Mouse (Mus musculus): ENCODE measurements at regions not wholly inside any gene's neighbourhood (a gene's known extent, or its start where the extent isn't known, plus 50 kb on each side); places are given as distances from the start of the nearest gene placed in this dataset.

DNA sequence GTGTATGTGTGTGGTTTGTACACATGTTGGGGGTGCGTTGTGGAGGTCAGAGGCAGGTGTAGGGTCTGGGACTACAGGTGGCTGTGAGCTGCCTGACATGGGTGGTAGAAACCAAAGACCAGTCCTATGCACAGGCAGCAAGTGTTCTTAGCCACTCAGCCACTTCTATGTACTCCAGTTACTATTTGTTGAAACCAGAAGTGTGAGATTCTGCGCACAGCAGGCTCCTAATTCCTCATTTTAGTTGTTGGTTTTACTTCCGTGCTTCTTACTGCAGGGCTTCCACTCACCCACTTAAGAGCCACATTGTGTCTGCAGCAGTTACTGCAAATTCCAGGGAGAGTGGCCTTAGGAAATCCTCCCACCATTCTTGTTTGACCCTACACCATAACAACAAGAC, 208.0 kb upstream of the Runx1 start:
- H3K4me3 ChIP-seq (ENCODE audit: low read depth, low read length) = no peak overlapping the region
- no peak for ATAC-seq (ENCODE audit: insufficient number of reproducible peaks, insufficient read depth, low FRiP score, low read depth)
- WGBS = 80% methylated on average over 3 of the region's 3 CpGs
- no peaks in the 10 kb centered on the region for H3K9me3 ChIP-seq (ENCODE audit: control insufficient read depth, low read depth, low read length)
- H3K4me2 ChIP-seq (replicated peaks; ENCODE audit: low read depth, low read length) = no peak overlapping the region
- no peaks in the 10 kb centered on the region for H3K4me1 ChIP-seq (ENCODE audit: control insufficient read depth, insufficient read depth, low read length)
- H3K27ac ChIP-seq (ENCODE audit: low read length) = no peak overlapping the region
- H3K36me3 ChIP-seq (ENCODE audit: control insufficient read depth, insufficient read depth, low read length) = no peaks in the 10 kb centered on the region
- no peak overlapping the region for H3K9ac ChIP-seq (replicated peaks; ENCODE audit: low read depth, low read length)
- no peaks in the 10 kb centered on the region for H3K27me3 ChIP-seq (ENCODE audit: control insufficient read depth, insufficient read depth, low read length)

- H3K27ac ChIP-seq (ENCODE audit: low read length) = no peak overlapping the region
- 84% methylated on average over 5 of the region's 5 CpGs for WGBS
- H3K9me3 ChIP-seq (ENCODE audit: control insufficient read depth, low read depth, low read length) = no peaks in the 10 kb centered on the region
- no peak overlapping the region for H3K4me3 ChIP-seq (ENCODE audit: low read depth, low read length)
- no peak overlapping the region for H3K4me2 ChIP-seq (replicated peaks; ENCODE audit: low read depth, low read length)
- no peaks in the 10 kb centered on the region for H3K27me3 ChIP-seq (ENCODE audit: control insufficient read depth, insufficient read depth, low read length)
- ATAC-seq (ENCODE audit: insufficient number of reproducible peaks, insufficient read depth, low FRiP score, low read depth) = no peak
- H3K9ac ChIP-seq (replicated peaks; ENCODE audit: low read depth, low read length) = no peak overlapping the region
- no peaks in the 10 kb centered on the region for H3K36me3 ChIP-seq (ENCODE audit: control insufficient read depth, insufficient read depth, low read length)
- H3K4me1 ChIP-seq (ENCODE audit: control insufficient read depth, insufficient read depth, low read length) = no peaks in the 10 kb centered on the region
These were observed 205.7 kb upstream of the Runx1 start for GRCm38 (mm10) chr16:93031624-93032023.

DNA sequence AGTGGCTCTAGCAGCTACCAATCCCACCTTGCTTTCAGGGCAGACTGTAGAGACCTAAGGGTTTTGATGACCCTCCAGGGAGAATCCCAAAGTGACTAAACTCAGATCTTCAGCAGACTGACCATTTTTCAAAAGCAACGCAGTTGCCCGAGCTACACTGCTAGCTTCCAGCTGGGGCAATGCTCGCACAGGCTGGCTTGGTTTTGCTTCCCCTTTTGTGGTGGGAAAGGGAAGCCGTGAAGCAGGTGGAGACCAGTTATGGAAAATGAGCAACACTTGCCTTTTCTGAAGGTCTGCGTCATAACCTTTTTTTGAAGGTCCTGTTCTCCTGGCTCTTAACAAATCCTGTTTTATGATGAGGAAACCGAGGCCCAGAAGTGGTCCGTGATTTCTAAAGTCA, 202.7 kb upstream of the Runx1 start:
- 87% methylated on average over 7 of the region's 7 CpGs for WGBS
- Histone ChIP-seq H3K27me3 (ENCODE audit: control insufficient read depth, insufficient read depth, low read length) (no peaks in the 10 kb centered on the region), H3K36me3 (ENCODE audit: control insufficient read depth, insufficient read depth, low read length) (no peaks in the 10 kb centered on the region), H3K4me2 (replicated peaks; ENCODE audit: low read depth, low read length) (no peak overlapping the region), H3K27ac (ENCODE audit: low read length) (no peak overlapping the region), H3K9me3 (ENCODE audit: control insufficient read depth, low read depth, low read length) (no peaks in the 10 kb centered on the region), H3K9ac (replicated peaks; ENCODE audit: low read depth, low read length) (no peak overlapping the region), H3K4me1 (ENCODE audit: control insufficient read depth, insufficient read depth, low read length) (no peaks in the 10 kb centered on the region), H3K4me3 (ENCODE audit: low read depth, low read length) (no peak overlapping the region)
- ATAC-seq (ENCODE audit: insufficient number of reproducible peaks, insufficient read depth, low FRiP score, low read depth) = no peak

DNA sequence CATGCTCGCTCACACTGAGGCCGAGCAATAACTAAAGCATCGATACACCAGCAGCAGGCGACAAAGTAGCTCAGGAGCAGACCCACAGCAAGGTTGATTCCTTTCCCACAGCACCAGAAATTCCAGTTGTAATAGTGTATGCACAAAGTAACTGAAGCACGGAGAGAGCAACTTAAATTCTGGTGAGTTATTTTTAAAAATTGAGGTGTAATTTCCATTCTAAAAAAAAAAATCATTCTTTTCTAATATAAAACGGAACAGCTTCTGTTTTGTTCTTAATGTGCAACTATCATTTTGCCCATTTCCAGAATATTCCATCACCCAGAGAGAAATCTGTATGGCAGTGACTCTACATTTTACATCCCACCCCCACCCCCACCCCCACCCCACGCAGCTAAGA, 202.1 kb upstream of the Runx1 start:
- no peaks in the 10 kb centered on the region for H3K4me1 ChIP-seq (ENCODE audit: control insufficient read depth, insufficient read depth, low read length)
- H3K4me2 ChIP-seq (replicated peaks; ENCODE audit: low read depth, low read length) = no peak overlapping the region
- no peak overlapping the region for H3K9ac ChIP-seq (replicated peaks; ENCODE audit: low read depth, low read length)
- no peaks in the 10 kb centered on the region for H3K27me3 ChIP-seq (ENCODE audit: control insufficient read depth, insufficient read depth, low read length)
- H3K36me3 ChIP-seq (ENCODE audit: control insufficient read depth, insufficient read depth, low read length) = no peaks in the 10 kb centered on the region
- WGBS = 87% methylated on average over 7 of the region's 7 CpGs
- no peak overlapping the region for H3K4me3 ChIP-seq (ENCODE audit: low read depth, low read length)
- H3K9me3 ChIP-seq (ENCODE audit: control insufficient read depth, low read depth, low read length) = no peaks in the 10 kb centered on the region
- ATAC-seq (ENCODE audit: insufficient number of reproducible peaks, insufficient read depth, low FRiP score, low read depth) = no peak
- H3K27ac ChIP-seq (ENCODE audit: low read length) = no peak overlapping the region

GRCm38 (mm10) chr16:93026094-93026648, 200.2 kb upstream of the Runx1 start:
- no peak overlapping the region for H3K27ac ChIP-seq (ENCODE audit: low read length)
- H3K27me3 ChIP-seq (ENCODE audit: control insufficient read depth, insufficient read depth, low read length) = no peaks in the 10 kb centered on the region
- H3K4me3 ChIP-seq (ENCODE audit: low read depth, low read length) = no peak overlapping the region
- no peaks in the 10 kb centered on the region for H3K9me3 ChIP-seq (ENCODE audit: control insufficient read depth, low read depth, low read length)
- H3K36me3 ChIP-seq (ENCODE audit: control insufficient read depth, insufficient read depth, low read length) = no peaks in the 10 kb centered on the region
- ATAC-seq (ENCODE audit: insufficient number of reproducible peaks, insufficient read depth, low FRiP score, low read depth) = no peak
- H3K4me1 ChIP-seq (ENCODE audit: control insufficient read depth, insufficient read depth, low read length) = no peaks in the 10 kb centered on the region
- 31% methylated on average over 11 of the region's 11 CpGs for WGBS
- no peak overlapping the region for H3K4me2 ChIP-seq (replicated peaks; ENCODE audit: low read depth, low read length)
- H3K9ac ChIP-seq (replicated peaks; ENCODE audit: low read depth, low read length) = no peak overlapping the region

GRCm38 (mm10) chr16:93019800-93020555, 194.0 kb upstream of the Runx1 start:
- Histone ChIP-seq H3K4me1 (ENCODE audit: control insufficient read depth, insufficient read depth, low read length) (no peaks in the 10 kb centered on the region), H3K27me3 (ENCODE audit: control insufficient read depth, insufficient read depth, low read length) (no peaks in the 10 kb centered on the region), H3K4me2 (replicated peaks; ENCODE audit: low read depth, low read length) (no peak overlapping the region), H3K27ac (ENCODE audit: low read length) (no peak overlapping the region), H3K9ac (replicated peaks; ENCODE audit: low read depth, low read length) (no peak overlapping the region), H3K9me3 (ENCODE audit: control insufficient read depth, low read depth, low read length) (no peaks in the 10 kb centered on the region), H3K36me3 (ENCODE audit: control insufficient read depth, insufficient read depth, low read length) (no peaks in the 10 kb centered on the region), H3K4me3 (ENCODE audit: low read depth, low read length) (no peak overlapping the region)
- ATAC-seq (ENCODE audit: insufficient number of reproducible peaks, insufficient read depth, low FRiP score, low read depth) = no peak
- WGBS = 70% methylated on average over 7 of the region's 7 CpGs

GRCm38 (mm10) chr16:93018766-93019165, 192.8 kb upstream of the Runx1 start:
- Histone ChIP-seq H3K4me1 (ENCODE audit: control insufficient read depth, insufficient read depth, low read length) (no peaks in the 10 kb centered on the region), H3K4me2 (replicated peaks; ENCODE audit: low read depth, low read length) (no peak overlapping the region), H3K27ac (ENCODE audit: low read length) (no peak overlapping the region), H3K4me3 (ENCODE audit: low read depth, low read length) (no peak overlapping the region), H3K9ac (replicated peaks; ENCODE audit: low read depth, low read length) (no peak overlapping the region), H3K36me3 (ENCODE audit: control insufficient read depth, insufficient read depth, low read length) (no peaks in the 10 kb centered on the region), H3K9me3 (ENCODE audit: control insufficient read depth, low read depth, low read length) (no peaks in the 10 kb centered on the region), H3K27me3 (ENCODE audit: control insufficient read depth, insufficient read depth, low read length) (no peaks in the 10 kb centered on the region)
- 35% methylated on average over 5 of the region's 5 CpGs for WGBS
- no peak for ATAC-seq (ENCODE audit: insufficient number of reproducible peaks, insufficient read depth, low FRiP score, low read depth)

GRCm38 (mm10) chr16:93017025-93017424, 191.1 kb upstream of the Runx1 start:
- Histone ChIP-seq H3K4me2 (replicated peaks; ENCODE audit: low read depth, low read length) (no peak overlapping the region), H3K9ac (replicated peaks; ENCODE audit: low read depth, low read length) (no peak overlapping the region), H3K9me3 (ENCODE audit: control insufficient read depth, low read depth, low read length) (no peaks in the 10 kb centered on the region), H3K36me3 (ENCODE audit: control insufficient read depth, insufficient read depth, low read length) (no peaks in the 10 kb centered on the region), H3K4me1 (ENCODE audit: control insufficient read depth, insufficient read depth, low read length) (no peaks in the 10 kb centered on the region), H3K4me3 (ENCODE audit: low read depth, low read length) (no peak overlapping the region), H3K27me3 (ENCODE audit: control insufficient read depth, insufficient read depth, low read length) (no peaks in the 10 kb centered on the region), H3K27ac (ENCODE audit: low read length) (no peak overlapping the region)
- WGBS = 92% methylated on average over 9 of the region's 9 CpGs
- ATAC-seq (ENCODE audit: insufficient number of reproducible peaks, insufficient read depth, low FRiP score, low read depth) = no peak

GRCm38 (mm10) chr16:93015636-93016035, 189.7 kb upstream of the Runx1 start:
- ATAC-seq (ENCODE audit: insufficient number of reproducible peaks, insufficient read depth, low FRiP score, low read depth) = no peak
- no peak overlapping the region for H3K9ac ChIP-seq (replicated peaks; ENCODE audit: low read depth, low read length)

More at GRCm38 (mm10) chr16:93015636-93016035, 189.7 kb upstream of the Runx1 start:
- Histone ChIP-seq H3K4me2 (replicated peaks; ENCODE audit: low read depth, low read length) (no peak overlapping the region), H3K36me3 (ENCODE audit: control insufficient read depth, insufficient read depth, low read length) (no peaks in the 10 kb centered on the region), H3K9me3 (ENCODE audit: control insufficient read depth, low read depth, low read length) (no peaks in the 10 kb centered on the region), H3K27me3 (ENCODE audit: control insufficient read depth, insufficient read depth, low read length) (no peaks in the 10 kb centered on the region), H3K4me1 (ENCODE audit: control insufficient read depth, insufficient read depth, low read length) (no peaks in the 10 kb centered on the region), H3K4me3 (ENCODE audit: low read depth, low read length) (no peak overlapping the region), H3K27ac (ENCODE audit: low read length) (no peak overlapping the region)
- 50% methylated on average over 6 of the region's 6 CpGs for WGBS

Data from stomach, embryonic 14.5 days (tissue).